Comparison of ENCODE assay signal across 28 mouse cellular contexts in the genomic region with DNA sequence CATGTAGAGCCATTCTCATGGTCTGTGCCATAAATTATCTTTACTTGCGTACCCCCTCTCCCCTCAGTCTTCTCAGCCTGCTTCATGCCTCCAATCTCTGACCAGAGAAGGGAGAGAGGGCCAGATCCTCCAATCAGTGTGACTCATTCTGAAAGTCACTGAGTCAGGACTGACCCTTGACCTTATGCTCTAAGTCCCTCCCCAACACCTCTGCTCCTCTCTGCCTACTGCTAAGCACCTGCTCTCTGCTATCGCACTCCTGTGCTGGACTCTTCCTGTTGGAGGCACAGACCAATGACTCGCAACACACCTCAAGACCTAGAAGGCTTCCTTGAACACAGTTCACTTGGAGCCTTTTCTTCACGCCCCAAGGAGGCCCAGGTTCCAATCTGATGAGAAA.
DNase-seq lines count a peak whose midpoint lies in the region; ATAC-seq and TF ChIP-seq lines count a peak whose summit lies in the region.
"Had no signal": no experiment of that assay in that cellular context is flagged by ENCODE, and none has a peak within 500 bp of the region (broad histone marks: within the 10 kb centered on the region; RNA-seq: fewer than 3 reads in every experiment).

No protein-coding gene starts in this region.

- H3K27me3 ChIP-seq in intestine, embryonic 15.5 days (replicated peaks): no peaks in the 10 kb centered on the region
- H3K27me3 ChIP-seq in stomach, postnatal 0 days (ENCODE audit: control insufficient read depth, insufficient read depth, low read length): no peaks in the 10 kb centered on the region
- H3K27me3 ChIP-seq: embryonic facial prominence, embryonic 13.5 days; hindbrain, embryonic 15.5 days; liver, embryonic 12.5 days; midbrain, embryonic 12.5 days; neural tube, embryonic 13.5 days had no signal

- no peak overlapping the region for H3K4me2 ChIP-seq in intestine, embryonic 15.5 days (replicated peaks)
- no peak overlapping the region for H3K4me2 ChIP-seq in stomach, postnatal 0 days (replicated peaks; ENCODE audit: low read depth)
- H3K4me2 ChIP-seq: embryonic facial prominence, embryonic 13.5 days; hindbrain, embryonic 15.5 days; liver, embryonic 12.5 days; midbrain, embryonic 12.5 days; neural tube, embryonic 13.5 days had no signal

- no peaks in the 10 kb centered on the region for H3K4me1 ChIP-seq in intestine, embryonic 15.5 days (replicated peaks)
- H3K4me1 ChIP-seq in stomach, postnatal 0 days (replicated peaks; ENCODE audit: control insufficient read depth, insufficient read depth): no peaks in the 10 kb centered on the region
- H3K4me1 ChIP-seq: embryonic facial prominence, embryonic 13.5 days; hindbrain, embryonic 15.5 days; liver, embryonic 12.5 days; midbrain, embryonic 12.5 days; neural tube, embryonic 13.5 days had no signal

- ATAC-seq in intestine, embryonic 15.5 days: peak; percentile 66
- ATAC-seq in stomach, postnatal 0 days (ENCODE audit: low FRiP score, low TSS enrichment): peak; percentile 70
- ATAC-seq in activated CD4-positive, CD25-positive, alpha-beta regulatory T cell, adult 4 months: no peak
- ATAC-seq: forebrain, embryonic 16.5 days; inflammation-experienced regulatory T-cells, adult 6 months; liver, embryonic 12.5 days; liver, postnatal 0 days had no signal

- TF ChIP-seq CTCF in gastrocnemius, adult 2 months (IDR thresholded peaks at IDR 0.05): no peak
- TF ChIP-seq CTCF in layer of hippocampus, adult 2 months (conservative IDR thresholded peaks at IDR 0.05): no peak
- no peak for TF ChIP-seq CTCF in stomach, postnatal 0 days (IDR thresholded peaks at IDR 0.05; ENCODE audit: low read depth)

- intact Hi-C loops in gastrocnemius, adult 2 months (cut with DNase I): no loop called here

- WGBS in intestine, embryonic 15.5 days: 85% methylated on average over 4 of the region's 4 CpGs
- WGBS in stomach, postnatal 0 days: 84% methylated on average over 4 of the region's 4 CpGs

- H3K4me3 ChIP-seq in gastrocnemius, adult 2 months: no peak overlapping the region
- H3K4me3 ChIP-seq in layer of hippocampus, adult 2 months: no peak overlapping the region
- no peak overlapping the region for H3K4me3 ChIP-seq in intestine, embryonic 15.5 days (replicated peaks)
- H3K4me3 ChIP-seq in stomach, postnatal 0 days (ENCODE audit: low read depth, low read length): no peak overlapping the region
- H3K4me3 ChIP-seq: embryonic facial prominence, embryonic 13.5 days; forebrain, embryonic 10.5 days; hindbrain, embryonic 10.5 days; hindbrain, embryonic 15.5 days; liver, embryonic 12.5 days; midbrain, embryonic 12.5 days; neural tube, embryonic 13.5 days had no signal

- TF ChIP-seq EP300 in stomach, postnatal 0 days (optimal IDR thresholded peaks at IDR 0.05): no peak

- DNase-seq in gastrocnemius, adult 2 months: no peak
- DNase-seq in gastrocnemius, adult 18-20 months (ENCODE audit: low spot score): no peak
- DNase-seq in layer of hippocampus, adult 2 months (ENCODE audit: low spot score in 2 of 2): no peak
- DNase-seq in layer of hippocampus, adult 9-11 months: no peak
- DNase-seq in stomach, postnatal 0 days (ENCODE audit: low spot score): no peak
- DNase-seq in embryo, embryonic 9.5 days (ENCODE audit: extremely low spot score): no peak
- DNase-seq: adrenal gland, postnatal 25 days; cerebellum, adult 2 months; cerebellum, postnatal 36 days; embryo, embryonic 11 days; gastrocnemius, postnatal 10 days; heart, postnatal 14 days; kidney, adult 8-10 months; kidney, postnatal 14 days; liver, postnatal 0 days; lung, postnatal 36 days; thymus, postnatal 14 days had no signal

- H3K9ac ChIP-seq in intestine, embryonic 15.5 days: no peak overlapping the region
- no peak overlapping the region for H3K9ac ChIP-seq in stomach, postnatal 0 days (ENCODE audit: low read length)
- H3K9ac ChIP-seq: embryonic facial prominence, embryonic 13.5 days; hindbrain, embryonic 15.5 days; liver, embryonic 12.5 days; liver, postnatal 0 days; midbrain, embryonic 12.5 days; neural tube, embryonic 13.5 days had no signal

- H3K36me3 ChIP-seq in intestine, embryonic 15.5 days: 0 out of 2 replicates have a peak, but pooled peaks cover 4% of the 10 kb centered on the region
- H3K36me3 ChIP-seq in stomach, postnatal 0 days (ENCODE audit: control insufficient read depth, insufficient read depth, low read length): no peaks in the 10 kb centered on the region
- H3K36me3 ChIP-seq: forebrain, embryonic 10.5 days; hindbrain, embryonic 10.5 days; hindbrain, embryonic 15.5 days; liver, embryonic 12.5 days; midbrain, embryonic 12.5 days; neural tube, embryonic 13.5 days had no signal

- H3K27ac ChIP-seq in gastrocnemius, adult 2 months: peak overlapping the region; percentile 61
- peak overlapping the region; percentile 68 for H3K27ac ChIP-seq in layer of hippocampus, adult 2 months
- no peak overlapping the region for H3K27ac ChIP-seq in intestine, embryonic 15.5 days
- H3K27ac ChIP-seq in stomach, postnatal 0 days (replicated peaks): no peak overlapping the region
- H3K27ac ChIP-seq: embryonic facial prominence, embryonic 13.5 days; forebrain, embryonic 10.5 days; hindbrain, embryonic 10.5 days; hindbrain, embryonic 15.5 days; liver, embryonic 12.5 days; midbrain, embryonic 12.5 days; neural tube, embryonic 13.5 days had no signal

- no peaks in the 10 kb centered on the region for H3K9me3 ChIP-seq in intestine, embryonic 15.5 days
- no peaks in the 10 kb centered on the region for H3K9me3 ChIP-seq in stomach, postnatal 0 days (ENCODE audit: control insufficient read depth, low read length)
- H3K9me3 ChIP-seq: embryonic facial prominence, embryonic 13.5 days; forebrain, embryonic 10.5 days; hindbrain, embryonic 10.5 days; hindbrain, embryonic 15.5 days; liver, embryonic 12.5 days; midbrain, embryonic 12.5 days; neural tube, embryonic 13.5 days had no signal

Comparison
In these comparisons a context has a peak if more than half of its experiments do, and no peak if none do; other contexts are left out.
1. H3K27ac ChIP-seq: peak in gastrocnemius, adult 2 months (single experiment) and layer of hippocampus, adult 2 months (single experiment); none in intestine, embryonic 15.5 days (single experiment) and stomach, postnatal 0 days (single experiment).